Mouse (Mus musculus) myocyte (in vitro differentiated cells): Measurements from ENCODE around the gene Phf14.

Source experiments
- CEBPB ChIP-seq: IDR thresholded peaks from 2 replicates; pipeline ENCODE4 v1.6.1; 2011; ENCODE audit warnings: mild to moderate bottlenecking, moderate library complexity; ENCODE audit not compliant: poor library complexity, insufficient read depth, severe bottlenecking
- E2F4 ChIP-seq: IDR thresholded peaks from one replicate; pipeline ENCODE4 v1.6.1; 2011; ENCODE audit warnings: mild to moderate bottlenecking, control low read depth, moderate library complexity; ENCODE audit not compliant: insufficient read depth
- MAX ChIP-seq: IDR thresholded peaks from one replicate; pipeline ENCODE4 v1.6.1; 2011; ENCODE audit warnings: low read depth, mild to moderate bottlenecking, control low read depth
- MYOD1 ChIP-seq, 3 experiments: IDR thresholded peaks; one replicate each; pipeline ENCODE4 v1.6.1; 2011; ENCODE audit warnings: control low read depth in 2 of 3, low read depth in 2 of 3, mild to moderate bottlenecking in 2 of 3, moderate library complexity in 1 of 3; ENCODE audit not compliant: insufficient read length in 2 of 3, control insufficient read depth in 1 of 3
- MYOG ChIP-seq, 3 experiments: IDR thresholded peaks; one replicate each; pipeline ENCODE4 v1.6.1; 2011; ENCODE audit warnings: control low read depth in 2 of 3, low read depth in 2 of 3, mild to moderate bottlenecking in 2 of 3; ENCODE audit not compliant: insufficient read length in 2 of 3, control insufficient read depth in 1 of 3, insufficient read depth in 1 of 3
- POLR2A ChIP-seq: IDR thresholded peaks from one replicate; pipeline ENCODE4 v1.6.1; 2011; ENCODE audit warnings: low read depth, mild to moderate bottlenecking, control low read depth, moderate library complexity; ENCODE audit not compliant: insufficient read length
- POLR2AphosphoS2 ChIP-seq: IDR thresholded peaks from one replicate; pipeline ENCODE4 v1.6.1; 2011; ENCODE audit warnings: low read depth, control low read depth; ENCODE audit not compliant: insufficient read length
- REST ChIP-seq: IDR thresholded peaks from one replicate; pipeline ENCODE4 v1.6.1; 2011; ENCODE audit warnings: mild to moderate bottlenecking, control low read depth, moderate library complexity; ENCODE audit not compliant: insufficient read depth, insufficient read length
- TCF12 ChIP-seq: IDR thresholded peaks from one replicate; pipeline ENCODE4 v1.6.1; 2011; ENCODE audit warnings: mild to moderate bottlenecking, control low read depth; ENCODE audit not compliant: poor library complexity, insufficient read depth, severe bottlenecking
- USF1 ChIP-seq: IDR thresholded peaks from one replicate; pipeline ENCODE4 v1.6.1; 2011; ENCODE audit warnings: low read depth, mild to moderate bottlenecking, control low read depth, moderate library complexity

GRCm38 (mm10) chr6:11942089-11942488 lies 34.5 kb downstream of the Phf14 start:
- TF ChIP-seq POLR2AphosphoS2: no peak
- no peak for TF ChIP-seq MAX
- TF ChIP-seq POLR2A: no peak
- TF ChIP-seq TCF12: no peak
- TF ChIP-seq REST: no peak
- TF ChIP-seq E2F4: no peak
- no peak for TF ChIP-seq USF1
- TF ChIP-seq CEBPB: no peak
- TF ChIP-seq MYOD1 (IDR thresholded peaks at IDR 0.05; ENCODE audit: control insufficient read depth in 1 of 3, insufficient read length in 2 of 3, low read depth in 2 of 3): no peak
- no peak for TF ChIP-seq MYOG (IDR thresholded peaks at IDR 0.05; ENCODE audit: control insufficient read depth in 1 of 3, insufficient read depth in 1 of 3, insufficient read length in 2 of 3, low read depth in 2 of 3)
